Mouse (Mus musculus) myocyte (in vitro differentiated cells): Measurements from ENCODE around the gene Drap1. TPM values are rescaled to one million over a fixed set of nuclear protein-coding genes. Genes with fewer than 3 reads are reported as not detected.

Experiments
- H3K27me3 ChIP-seq: one replicate; pipeline ENCODE4 v1.6.1; 2011; ENCODE audit not compliant: control insufficient read depth, insufficient read depth, insufficient read length
- H3K36me3 ChIP-seq: one replicate; pipeline ENCODE4 v1.6.1; 2011; ENCODE audit not compliant: control insufficient read depth, insufficient read depth
- H3K4me2 ChIP-seq: one replicate; pipeline ENCODE4 v1.6.1; 2011; ENCODE audit warnings: low read depth, control low read depth
- H3K4me3 ChIP-seq: one replicate; pipeline ENCODE4 v1.5.1; 2011; ENCODE audit warnings: mild to moderate bottlenecking, control low read depth, moderate library complexity
- H3K79me2 ChIP-seq: one replicate; pipeline ENCODE4 v1.6.1; 2011; ENCODE audit not compliant: control insufficient read depth, insufficient read depth
- H3ac ChIP-seq: one replicate; pipeline ENCODE4 v1.6.1; 2011; ENCODE audit not compliant: control insufficient read depth, insufficient read length
- CEBPB ChIP-seq: IDR thresholded peaks from 2 replicates; pipeline ENCODE4 v1.6.1; 2011; ENCODE audit warnings: mild to moderate bottlenecking, moderate library complexity; ENCODE audit not compliant: poor library complexity, insufficient read depth, severe bottlenecking
- E2F4 ChIP-seq: IDR thresholded peaks from one replicate; pipeline ENCODE4 v1.6.1; 2011; ENCODE audit warnings: mild to moderate bottlenecking, control low read depth, moderate library complexity; ENCODE audit not compliant: insufficient read depth
- MAX ChIP-seq: IDR thresholded peaks from one replicate; pipeline ENCODE4 v1.6.1; 2011; ENCODE audit warnings: low read depth, mild to moderate bottlenecking, control low read depth
- MYOD1 ChIP-seq, 3 experiments: IDR thresholded peaks; one replicate each; pipeline ENCODE4 v1.6.1; 2011; ENCODE audit warnings: control low read depth in 2 of 3, low read depth in 2 of 3, mild to moderate bottlenecking in 2 of 3, moderate library complexity in 1 of 3; ENCODE audit not compliant: insufficient read length in 2 of 3, control insufficient read depth in 1 of 3
- MYOG ChIP-seq, 3 experiments: IDR thresholded peaks; one replicate each; pipeline ENCODE4 v1.6.1; 2011; ENCODE audit warnings: control low read depth in 2 of 3, low read depth in 2 of 3, mild to moderate bottlenecking in 2 of 3; ENCODE audit not compliant: insufficient read length in 2 of 3, control insufficient read depth in 1 of 3, insufficient read depth in 1 of 3
- POLR2A ChIP-seq: IDR thresholded peaks from one replicate; pipeline ENCODE4 v1.6.1; 2011; ENCODE audit warnings: low read depth, mild to moderate bottlenecking, control low read depth, moderate library complexity; ENCODE audit not compliant: insufficient read length
- POLR2AphosphoS2 ChIP-seq: IDR thresholded peaks from one replicate; pipeline ENCODE4 v1.6.1; 2011; ENCODE audit warnings: low read depth, control low read depth; ENCODE audit not compliant: insufficient read length
- REST ChIP-seq: IDR thresholded peaks from one replicate; pipeline ENCODE4 v1.6.1; 2011; ENCODE audit warnings: mild to moderate bottlenecking, control low read depth, moderate library complexity; ENCODE audit not compliant: insufficient read depth, insufficient read length
- SRF ChIP-seq: IDR thresholded peaks from one replicate; pipeline ENCODE4 v1.6.1; 2011; ENCODE audit warnings: low read depth; ENCODE audit not compliant: control insufficient read depth, insufficient read length
- TCF12 ChIP-seq: IDR thresholded peaks from one replicate; pipeline ENCODE4 v1.6.1; 2011; ENCODE audit warnings: mild to moderate bottlenecking, control low read depth; ENCODE audit not compliant: poor library complexity, insufficient read depth, severe bottlenecking
- TCF3 ChIP-seq: IDR thresholded peaks from one replicate; pipeline ENCODE4 v1.6.1; 2011; ENCODE audit warnings: low read depth, control low read depth; ENCODE audit not compliant: insufficient read length
- USF1 ChIP-seq: IDR thresholded peaks from one replicate; pipeline ENCODE4 v1.6.1; 2011; ENCODE audit warnings: low read depth, mild to moderate bottlenecking, control low read depth, moderate library complexity
- polyA plus RNA-seq: library from polyadenylated mRNA; unstranded; fragments of >200 nt; fragmentation: generic; extraction: Trizol; gene quantifications from one replicate; pipeline ENCODE4 v1.2.1, GENCODE M21; 2012; ENCODE audit warnings: missing spikeins

Gene Drap1
- polyA plus RNA-seq, 1 experiment = 481 TPM

DNA sequence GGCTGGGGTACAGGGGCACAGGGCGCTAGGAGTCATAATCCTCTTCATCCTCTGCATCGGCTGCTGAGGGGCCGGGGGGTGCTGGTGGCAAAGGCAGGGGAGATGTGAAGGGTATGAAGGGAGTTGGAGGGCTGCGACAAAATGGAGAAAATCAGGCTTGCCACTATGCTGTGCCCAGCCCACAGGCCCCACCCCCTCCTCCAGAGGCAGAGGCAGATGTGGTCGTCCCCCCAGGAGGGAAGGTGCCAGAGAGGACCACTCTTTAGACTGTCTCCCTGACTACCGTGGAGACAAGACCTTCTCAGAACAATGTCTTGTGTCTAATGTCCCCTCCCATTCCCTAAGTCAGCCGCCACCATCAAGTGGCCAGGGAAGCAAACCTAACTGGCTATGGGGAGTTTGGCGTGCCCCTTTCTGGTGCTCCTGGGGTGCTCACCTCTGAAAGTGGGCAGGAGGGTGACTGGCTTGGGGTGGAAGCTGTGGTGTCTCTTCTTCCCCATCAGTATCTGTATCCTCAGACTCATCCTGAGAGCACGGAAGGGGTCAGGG lies 1.8 kb downstream of the Drap1 start:
- H3K36me3 ChIP-seq = peaks cover 21% of the 10 kb centered on the region
- peak overlapping the region; percentile 68 for H3K4me3 ChIP-seq
- no peaks in the 10 kb centered on the region for H3K27me3 ChIP-seq
- H3K79me2 ChIP-seq = peaks cover 31% of the 10 kb centered on the region
- no peak overlapping the region for H3ac ChIP-seq
- TF ChIP-seq POLR2A = no peak
- no peak for TF ChIP-seq SRF
- TF ChIP-seq MYOG (IDR thresholded peaks at IDR 0.05; ENCODE audit: control insufficient read depth in 1 of 3, insufficient read depth in 1 of 3, insufficient read length in 2 of 3, low read depth in 2 of 3) = no peak
- no peak for TF ChIP-seq MAX
- TF ChIP-seq POLR2AphosphoS2 = no peak
- TF ChIP-seq REST = no peak
- TF ChIP-seq CEBPB = no peak
- TF ChIP-seq E2F4 = no peak
- no peak for TF ChIP-seq TCF3
- TF ChIP-seq USF1 = no peak
- TF ChIP-seq MYOD1 (IDR thresholded peaks at IDR 0.05; ENCODE audit: control insufficient read depth in 1 of 3, insufficient read length in 2 of 3, low read depth in 2 of 3) = no peak
- no peak for TF ChIP-seq TCF12
- H3K4me2 ChIP-seq = peak overlapping the region; percentile 94

DNA sequence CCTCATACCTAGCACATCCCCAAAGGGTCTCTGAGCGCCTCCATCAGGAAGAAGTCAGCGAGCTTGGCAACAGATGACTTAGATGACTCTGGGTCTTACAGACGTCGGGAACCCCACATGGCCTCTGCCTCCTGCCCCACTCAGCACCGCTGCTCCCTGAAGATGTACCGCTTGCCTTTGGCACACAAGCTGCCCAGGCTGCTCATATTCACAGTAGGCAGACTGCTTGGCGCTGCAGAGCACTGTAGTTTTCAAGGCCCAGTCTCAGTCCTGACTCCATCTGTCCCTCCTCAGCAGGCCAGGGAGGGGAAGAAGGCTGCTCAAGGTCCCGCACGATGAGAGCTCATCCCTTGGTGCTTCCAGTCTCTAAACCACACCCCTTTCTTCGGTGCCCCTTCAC lies 2.5 kb downstream of the Drap1 start:
- TF ChIP-seq MYOD1 (IDR thresholded peaks at IDR 0.05; ENCODE audit: control insufficient read depth in 1 of 3, insufficient read length in 2 of 3, low read depth in 2 of 3) (no peak), E2F4 (no peak), TCF12 (no peak), MYOG (IDR thresholded peaks at IDR 0.05; ENCODE audit: control insufficient read depth in 1 of 3, insufficient read depth in 1 of 3, insufficient read length in 2 of 3, low read depth in 2 of 3) (no peak), CEBPB (no peak), TCF3 (no peak), MAX (no peak), REST (no peak), SRF (no peak), USF1 (no peak), POLR2A (no peak), POLR2AphosphoS2 (no peak)

DNA sequence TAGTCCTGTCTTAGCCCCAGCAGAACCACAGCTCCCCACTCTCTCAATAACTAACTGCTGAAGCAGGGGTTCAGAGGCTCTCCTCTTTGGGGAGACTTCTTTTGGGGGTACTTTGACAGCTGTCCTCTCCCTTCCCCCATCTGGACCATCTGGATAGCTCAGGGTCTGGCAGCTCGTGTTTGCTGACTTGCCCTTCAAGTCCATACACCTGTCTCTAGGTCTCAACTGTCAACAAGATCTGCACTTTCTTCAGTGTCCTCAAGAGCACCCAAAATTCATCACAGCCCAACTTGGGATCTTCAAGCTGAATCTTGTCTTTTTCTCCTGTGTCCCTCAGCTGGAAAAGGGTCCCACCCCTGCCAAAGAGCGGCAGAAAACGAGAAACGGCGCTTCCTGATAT lies 3.0 kb downstream of the Drap1 start:
- Histone ChIP-seq H3K27me3 (no peaks in the 10 kb centered on the region), H3K4me2 (peak overlapping the region; percentile 43), H3ac (no peak overlapping the region), H3K4me3 (no peak overlapping the region), H3K79me2 (peaks cover 31% of the 10 kb centered on the region), H3K36me3 (peaks cover 16% of the 10 kb centered on the region)
- TF ChIP-seq TCF3 = no peak
- TF ChIP-seq MYOD1 (IDR thresholded peaks at IDR 0.05; ENCODE audit: control insufficient read depth in 1 of 3, insufficient read length in 2 of 3, low read depth in 2 of 3) = peak; percentile 73 to 93 (median 89)
- TF ChIP-seq E2F4 = no peak
- no peak for TF ChIP-seq SRF
- TF ChIP-seq CEBPB = no peak
- no peak for TF ChIP-seq TCF12
- TF ChIP-seq REST = no peak
- no peak for TF ChIP-seq POLR2A
- no peak for TF ChIP-seq POLR2AphosphoS2
- TF ChIP-seq USF1 = no peak
- TF ChIP-seq MYOG (IDR thresholded peaks at IDR 0.05; ENCODE audit: control insufficient read depth in 1 of 3, insufficient read depth in 1 of 3, insufficient read length in 2 of 3, low read depth in 2 of 3) = peak in 1 of 3 experiments; percentile 40
- TF ChIP-seq MAX = no peak

More for the DNA sequence above, 2.5 kb downstream of the Drap1 start:
- Histone ChIP-seq H3K36me3 (peaks cover 21% of the 10 kb centered on the region), H3K79me2 (peaks cover 31% of the 10 kb centered on the region), H3K4me3 (no peak overlapping the region), H3ac (no peak overlapping the region), H3K4me2 (peak overlapping the region; percentile 22), H3K27me3 (no peaks in the 10 kb centered on the region)

DNA sequence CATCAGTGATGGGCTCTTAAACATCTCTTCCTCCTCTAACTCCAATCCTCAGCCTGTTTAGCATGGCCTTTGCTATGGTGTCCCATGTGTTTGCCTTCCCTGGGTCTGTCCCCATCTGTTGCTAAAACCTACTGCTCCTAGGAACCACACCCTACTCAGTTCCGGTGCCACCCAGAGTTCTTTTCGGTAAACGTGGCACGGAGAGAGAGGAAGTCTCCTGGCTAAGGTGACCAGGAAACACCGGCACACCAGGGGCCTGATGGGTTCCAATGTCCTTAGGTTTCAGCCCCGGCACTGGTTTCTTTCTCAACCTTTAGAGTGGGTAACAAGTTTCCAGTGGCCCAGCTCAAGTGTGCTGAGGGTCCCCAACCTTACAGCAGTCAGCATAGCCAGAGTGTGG lies 4.2 kb downstream of the Drap1 start:
- no peak overlapping the region for H3K4me3 ChIP-seq
- H3K4me2 ChIP-seq = no peak overlapping the region
- no peak for TF ChIP-seq POLR2AphosphoS2
- TF ChIP-seq MYOG (IDR thresholded peaks at IDR 0.05; ENCODE audit: control insufficient read depth in 1 of 3, insufficient read depth in 1 of 3, insufficient read length in 2 of 3, low read depth in 2 of 3) = no peak
- TF ChIP-seq TCF3 = no peak
- TF ChIP-seq MYOD1 (IDR thresholded peaks at IDR 0.05; ENCODE audit: control insufficient read depth in 1 of 3, insufficient read length in 2 of 3, low read depth in 2 of 3) = no peak
- TF ChIP-seq CEBPB = no peak
- TF ChIP-seq TCF12 = no peak
- no peak for TF ChIP-seq REST
- no peak for TF ChIP-seq USF1
- no peak for TF ChIP-seq MAX
- TF ChIP-seq E2F4 = no peak
- TF ChIP-seq SRF = no peak
- TF ChIP-seq POLR2A = no peak
- peaks cover 14% of the 10 kb centered on the region for H3K36me3 ChIP-seq
- peaks cover 19% of the 10 kb centered on the region for H3K79me2 ChIP-seq
- no peaks in the 10 kb centered on the region for H3K27me3 ChIP-seq
- H3ac ChIP-seq = no peak overlapping the region

DNA sequence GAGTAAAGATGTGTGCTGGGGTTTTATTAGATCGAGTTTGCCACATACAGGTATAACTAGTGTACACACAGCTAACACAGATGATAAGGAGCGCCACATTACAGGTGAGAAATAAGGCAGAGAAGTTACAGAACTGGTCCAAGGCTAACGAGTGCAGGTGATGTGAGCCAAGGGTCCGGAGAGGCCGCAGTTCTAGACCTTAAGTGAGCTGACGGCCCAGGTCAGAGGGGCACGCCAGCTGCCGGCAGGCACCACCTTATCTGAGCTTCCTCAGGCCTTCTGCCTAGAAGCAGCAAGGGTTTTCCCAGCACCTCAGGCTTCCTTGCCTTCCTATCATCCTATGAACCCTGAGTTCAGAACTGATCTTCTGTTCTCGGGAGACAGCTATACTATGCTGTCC lies 5.1 kb downstream of the Drap1 start:
- H3K79me2 ChIP-seq = peaks cover 13% of the 10 kb centered on the region
- TF ChIP-seq USF1 (no peak), CEBPB (no peak), POLR2A (no peak), TCF3 (no peak), MYOD1 (IDR thresholded peaks at IDR 0.05; ENCODE audit: control insufficient read depth in 1 of 3, insufficient read length in 2 of 3, low read depth in 2 of 3) (no peak), REST (no peak), MAX (no peak), POLR2AphosphoS2 (no peak), MYOG (IDR thresholded peaks at IDR 0.05; ENCODE audit: control insufficient read depth in 1 of 3, insufficient read depth in 1 of 3, insufficient read length in 2 of 3, low read depth in 2 of 3) (no peak), E2F4 (no peak), SRF (no peak)
- no peak overlapping the region for H3K4me2 ChIP-seq
- H3K36me3 ChIP-seq = peaks cover 14% of the 10 kb centered on the region
- no peaks in the 10 kb centered on the region for H3K27me3 ChIP-seq
- no peak overlapping the region for H3K4me3 ChIP-seq
- no peak overlapping the region for H3ac ChIP-seq
